8 mouse cellular contexts compared by ENCODE assay signal in the genomic region with DNA sequence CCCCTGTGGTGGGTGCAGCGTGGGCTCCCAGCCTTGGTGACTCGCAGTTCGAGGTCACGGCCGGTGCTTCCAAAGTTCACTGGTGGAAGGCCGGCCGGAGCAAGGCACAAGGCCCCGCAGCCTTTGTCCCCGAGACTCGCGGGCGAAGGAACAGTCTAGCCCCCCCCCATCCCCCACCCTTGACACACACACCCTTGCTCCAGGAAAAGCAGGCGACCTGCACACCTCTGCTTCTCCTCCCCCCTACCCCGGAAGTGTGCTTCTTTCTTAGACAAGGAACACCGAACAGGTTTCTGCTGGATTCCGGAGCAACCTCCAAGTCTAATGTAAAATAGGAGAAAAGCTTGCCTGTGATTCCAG. TPM values are rescaled to one million over a fixed set of nuclear protein-coding genes. Genes with fewer than 3 reads are reported as not detected.
DNase-seq lines count a peak whose midpoint lies in the region; ATAC-seq and TF ChIP-seq lines count a peak whose summit lies in the region.

No protein-coding gene starts in this region.

- H3K9me3 ChIP-seq in hindbrain, embryonic 12.5 days (replicated peaks), result no peaks in the 10 kb centered on the region
- H3K9me3 ChIP-seq in stomach, embryonic 14.5 days (ENCODE audit: control insufficient read depth, low read depth, low read length), result no peaks in the 10 kb centered on the region

- no peaks in the 10 kb centered on the region for H3K36me3 ChIP-seq in hindbrain, embryonic 12.5 days
- H3K36me3 ChIP-seq in stomach, embryonic 14.5 days (ENCODE audit: control insufficient read depth, insufficient read depth, low read length), result no peaks in the 10 kb centered on the region

- H3K9ac ChIP-seq in hindbrain, embryonic 12.5 days, result peak overlapping the region; percentile 71
- H3K9ac ChIP-seq in stomach, embryonic 14.5 days (replicated peaks; ENCODE audit: low read depth, low read length), result no peak overlapping the region; the same call in 1 of the 2 replicates

- TF ChIP-seq CTCF in cerebellum, adult 2 months (IDR thresholded peaks at IDR 0.05; ENCODE audit: borderline replicate concordance, insufficient read depth, low read depth, low read length), result no peak

- TF ChIP-seq POLR2A in cerebellum, adult 2 months (IDR thresholded peaks at IDR 0.05; ENCODE audit: borderline replicate concordance, insufficient read depth, low read length), result no peak

- H3K4me2 ChIP-seq in hindbrain, embryonic 12.5 days (replicated peaks), result peak overlapping the region; percentile 100
- peak overlapping the region; percentile 90 for H3K4me2 ChIP-seq in stomach, embryonic 14.5 days (replicated peaks; ENCODE audit: low read depth, low read length)

- no peak for DNase-seq in cerebellum, adult 2 months
- no peak for DNase-seq in cerebellum, postnatal 14 days
- peak; percentile 55 for DNase-seq in WW6 (ENCODE audit: low read depth, low spot score)
- peak; percentile 19 for DNase-seq in liver
- DNase-seq in frontal cortex, postnatal 10 days (ENCODE audit: low spot score in 2 of 2), result no peak
- DNase-seq in urinary bladder, adult 2 months (ENCODE audit: low spot score), result no peak

- peak; percentile 24; the same call in 1 of the 2 replicates for ATAC-seq in hindbrain, embryonic 12.5 days (ENCODE audit: low FRiP score)
- ATAC-seq in stomach, embryonic 14.5 days (ENCODE audit: insufficient number of reproducible peaks, insufficient read depth, low FRiP score, low read depth), result peak; percentile 59

- WGBS in cerebellum, adult 2 months, result 9% methylated on average over 16 of the region's 16 CpGs
- 2% methylated on average over 16 of the region's 16 CpGs for WGBS in hindbrain, embryonic 12.5 days
- 3% methylated on average over 16 of the region's 16 CpGs for WGBS in stomach, embryonic 14.5 days

- H3K27me3 ChIP-seq in cerebellum, adult 2 months (ENCODE audit: control insufficient read depth, insufficient read depth, low read length), result 0 out of 2 replicates have a peak, but pooled peaks cover 2% of the 10 kb centered on the region
- H3K27me3 ChIP-seq in hindbrain, embryonic 12.5 days, result peaks cover 26% of the 10 kb centered on the region
- no peaks in the 10 kb centered on the region; the same call in 1 of the 2 replicates for H3K27me3 ChIP-seq in stomach, embryonic 14.5 days (ENCODE audit: control insufficient read depth, insufficient read depth, low read length)

- H3K27ac ChIP-seq in cerebellum, adult 2 months (ENCODE audit: insufficient read depth, low read length), result no peak overlapping the region
- no peak overlapping the region for H3K27ac ChIP-seq in hindbrain, embryonic 12.5 days
- H3K27ac ChIP-seq in stomach, embryonic 14.5 days (ENCODE audit: low read length), result peak overlapping the region; percentile 79

- peak overlapping the region; percentile 59 for H3K4me3 ChIP-seq in cerebellum, adult 2 months (replicated peaks; ENCODE audit: insufficient read depth, low read depth, low read length)
- H3K4me3 ChIP-seq in hindbrain, embryonic 12.5 days, result peak overlapping the region; percentile 78
- peak overlapping the region; percentile 66 for H3K4me3 ChIP-seq in stomach, embryonic 14.5 days (ENCODE audit: low read depth, low read length)

- peaks cover 3% of the 10 kb centered on the region; the same call in 1 of the 2 replicates for H3K4me1 ChIP-seq in cerebellum, adult 2 months (ENCODE audit: control insufficient read depth, insufficient read depth, low read length)
- H3K4me1 ChIP-seq in hindbrain, embryonic 12.5 days, result peaks cover 24% of the 10 kb centered on the region
- 0 out of 2 replicates have a peak, but pooled peaks cover 3% of the 10 kb centered on the region for H3K4me1 ChIP-seq in stomach, embryonic 14.5 days (ENCODE audit: control insufficient read depth, insufficient read depth, low read length)

RNA-seq across cellular contexts. Expression of gene Plekha7, which starts 0.4 kb away (rescaled TPM):
- 13.5 and 13.8 TPM in 2 replicates for polyA plus RNA-seq in cerebellum, adult 2 months (2012; rRNA removed)
- polyA plus RNA-seq in hindbrain, embryonic 12.5 days (2016; fragmentation: Nextera tagmentation; extraction: Ambion mirVana), result 10.7 and 12.5 TPM in 2 replicates
- 11.5 and 12.4 TPM in 2 replicates for polyA plus RNA-seq in stomach, embryonic 14.5 days (2014; fragmentation: Nextera tagmentation; extraction: Ambion mirVana)
- polyA plus RNA-seq in urinary bladder, adult 2 months (2012; rRNA removed), result 18.4 and 21.4 TPM in 2 replicates

RNA-seq across cellular contexts. Expression of gene Rps13, which starts 25.4 kb away (rescaled TPM):
- 480 TPM in 2 replicates for polyA plus RNA-seq in cerebellum, adult 2 months (2012; rRNA removed)
- 569 and 639 TPM in 2 replicates for polyA plus RNA-seq in hindbrain, embryonic 12.5 days (2016; fragmentation: Nextera tagmentation; extraction: Ambion mirVana)
- 960 and 1,086 TPM in 2 replicates for polyA plus RNA-seq in stomach, embryonic 14.5 days (2014; fragmentation: Nextera tagmentation; extraction: Ambion mirVana)
- polyA plus RNA-seq in urinary bladder, adult 2 months (2012; rRNA removed), result 1,159 and 1,205 TPM in 2 replicates

Comparison
In these comparisons a context has a peak if more than half of its experiments do, and no peak if none do; other contexts are left out.
1. DNase-seq: peak in WW6 (single experiment) and liver (single experiment); none in cerebellum, adult 2 months (0 of 2), cerebellum, postnatal 14 days (0 of 2), frontal cortex, postnatal 10 days (0 of 2) and urinary bladder, adult 2 months (single experiment).
2. Peak in every context shown above with its lines, with median percentiles within 50 percentile points of each other: H3K4me3 ChIP-seq.